Mouse (Mus musculus) adrenal gland, adult (tissue): ENCODE measurements around the gene Ptgr1.
A peak's percentile ranks its signal among the peaks of the same experiment; 100 is the strongest.

ENCODE experiments used
- DNase-seq, 2 experiments: peaks; one replicate each; pipeline ENCODE4 v3.0.0; 2022 to 2023; ENCODE audit warnings: low spot score in 1 of 2; ENCODE audit not compliant: inconsistent age in 2 of 2

The Ptgr1 gene

GRCm38 (mm10) chr4:58986540-58987190 is at the start of gene Ptgr1:
Gene Ptgr1 (minus strand): TSS chr4:58987119.
- peak; percentile 88 to 95 for DNase-seq

- peak in 1 of 2 experiments; percentile 39 for DNase-seq
These were observed 48.9 kb upstream of the Ptgr1 start for GRCm38 (mm10) chr4:59035786-59036350.

GRCm38 (mm10) chr4:59034918-59035785 is 48.2 kb upstream of the Ptgr1 start, which contains the start of gene Gng10:
Gene Gng10 (plus strand): TSS chr4:59035088.
- peak; percentile 73 to 88 for DNase-seq

- peak; percentile 21 to 35 for DNase-seq
These were observed 47.5 kb upstream of the Ptgr1 start for GRCm38 (mm10) chr4:59034325-59034917.

GRCm38 (mm10) chr4:59016922-59017321 is 30.0 kb upstream of the Ptgr1 start:
- no peak for DNase-seq

- DNase-seq: peak in 1 of 2 experiments; percentile 40
These were observed 28.3 kb upstream of the Ptgr1 start for GRCm38 (mm10) chr4:59015181-59015580.

- DNase-seq: no peak
These were observed 24.5 kb upstream of the Ptgr1 start for GRCm38 (mm10) chr4:59011446-59011845.

- DNase-seq: no peak
These were observed 22.8 kb upstream of the Ptgr1 start for GRCm38 (mm10) chr4:59009696-59010095.

GRCm38 (mm10) chr4:59009186-59009585 is 22.3 kb upstream of the Ptgr1 start:
- DNase-seq: no peak

GRCm38 (mm10) chr4:59007974-59008373 is 21.1 kb upstream of the Ptgr1 start:
- DNase-seq: no peak

GRCm38 (mm10) chr4:59007016-59007415 is 20.1 kb upstream of the Ptgr1 start:
- DNase-seq: peak; percentile 47 to 78

- DNase-seq: no peak
These were observed 19.3 kb upstream of the Ptgr1 start for GRCm38 (mm10) chr4:59006211-59006610.

GRCm38 (mm10) chr4:59003806-59004200 is 16.9 kb upstream of the Ptgr1 start:
- DNase-seq: no peak

GRCm38 (mm10) chr4:59002948-59003805 is 16.3 kb upstream of the Ptgr1 start, which contains the start of gene Gm20503:
Gene Gm20503 (plus strand): TSS chr4:59003210.
- DNase-seq: peak; percentile 95 to 96

GRCm38 (mm10) chr4:59000614-59001013 is 13.7 kb upstream of the Ptgr1 start:
- peak; percentile 54 to 72 for DNase-seq

- DNase-seq: peak; percentile 73 to 93
These were observed 12.8 kb upstream of the Ptgr1 start for GRCm38 (mm10) chr4:58999686-59000085.

- no peak for DNase-seq
These were observed 11.8 kb upstream of the Ptgr1 start for GRCm38 (mm10) chr4:58998688-58999087.

- DNase-seq: peak; percentile 35 to 64
These were observed 10.2 kb upstream of the Ptgr1 start for GRCm38 (mm10) chr4:58997081-58997480.

- DNase-seq: peak in 1 of 2 experiments; percentile 59
These were observed 8.4 kb upstream of the Ptgr1 start for GRCm38 (mm10) chr4:58995251-58995693.

- peak in 1 of 2 experiments; percentile 31 for DNase-seq
These were observed 7.8 kb upstream of the Ptgr1 start, which contains the start of gene Dnajc25 for GRCm38 (mm10) chr4:58994762-58995161. Gene Dnajc25 (plus strand): TSS chr4:58995062.
